Mouse (Mus musculus) forebrain, embryonic 12.5 days (tissue): ENCODE results near the gene Rnf31. TPM values are rescaled to one million over a fixed set of nuclear protein-coding genes. Genes with fewer than 3 reads are reported as not detected.

Experiments used
- ATAC-seq: fragments of 200-750 bp; cut with Nextera tagmentation; 2 replicates; pipeline ENCODE4 v1.8.0; 2017; ENCODE audit warnings: moderate TSS enrichment; ENCODE audit not compliant: low FRiP score
- H3K27ac ChIP-seq: fragments of 300-500 bp; sonication (generic); 2 replicates; pipeline ENCODE4 v1.5.1; 2016; ENCODE audit warnings: mild to moderate bottlenecking
- H3K27me3 ChIP-seq: fragments of 300-500 bp; sonication (generic); 2 replicates; pipeline ENCODE4 v1.6.1; 2016; ENCODE audit warnings: mild to moderate bottlenecking
- H3K36me3 ChIP-seq: fragments of 300-500 bp; sonication (generic); replicated peaks from 2 replicates; pipeline ENCODE4 v1.6.1; 2016; ENCODE audit warnings: mild to moderate bottlenecking
- H3K4me1 ChIP-seq: fragments of 300-500 bp; sonication (generic); 2 replicates; pipeline ENCODE4 v1.6.1; 2016
- H3K4me2 ChIP-seq: fragments of 300-500 bp; sonication (generic); 2 replicates; pipeline ENCODE4 v1.6.1; 2016; ENCODE audit warnings: mild to moderate bottlenecking, moderate library complexity
- H3K4me3 ChIP-seq: fragments of 300-500 bp; sonication (generic); replicated peaks from 2 replicates; pipeline ENCODE4 v1.5.1; 2016; ENCODE audit warnings: mild to moderate bottlenecking
- H3K9ac ChIP-seq: fragments of 300-500 bp; sonication (generic); 2 replicates; pipeline ENCODE4 v1.6.1; 2016; ENCODE audit warnings: mild to moderate bottlenecking
- H3K9me3 ChIP-seq: fragments of 300-500 bp; sonication (generic); 2 replicates; pipeline ENCODE4 v1.6.1; 2016
- WGBS: fragments of 180-500 bp; shearing (Covaris S2); methylation state at CpG from one replicate; pipeline ENCODE4 v1.1.7; 2016; 5-methylcytosine and 5-hydroxymethylcytosine counted together
- polyA plus RNA-seq: library from polyadenylated mRNA; unstranded; fragments of >200 nt; fragmentation: Nextera tagmentation; extraction: Ambion mirVana; gene quantifications from 2 replicates; pipeline ENCODE4 v1.2.1, GENCODE M21; 2016

The Rnf31 gene
- polyA plus RNA-seq, 1 experiment from 2014 or later, result 18.2 TPM

- Histone ChIP-seq H3K27me3 (no peaks in the 10 kb centered on the region), H3K27ac (no peak overlapping the region), H3K36me3 (peaks cover 60% of the 10 kb centered on the region), H3K9me3 (no peaks in the 10 kb centered on the region), H3K4me3 (no peak overlapping the region), H3K4me2 (no peak overlapping the region), H3K4me1 (peaks cover 20% of the 10 kb centered on the region), H3K9ac (no peak overlapping the region)
- 81% methylated on average over 13 of the region's 13 CpGs for WGBS
- no peak for ATAC-seq
These were observed 4.7 kb downstream of the Rnf31 start for GRCm38 (mm10) chr14:55596036-55596690.

DNA sequence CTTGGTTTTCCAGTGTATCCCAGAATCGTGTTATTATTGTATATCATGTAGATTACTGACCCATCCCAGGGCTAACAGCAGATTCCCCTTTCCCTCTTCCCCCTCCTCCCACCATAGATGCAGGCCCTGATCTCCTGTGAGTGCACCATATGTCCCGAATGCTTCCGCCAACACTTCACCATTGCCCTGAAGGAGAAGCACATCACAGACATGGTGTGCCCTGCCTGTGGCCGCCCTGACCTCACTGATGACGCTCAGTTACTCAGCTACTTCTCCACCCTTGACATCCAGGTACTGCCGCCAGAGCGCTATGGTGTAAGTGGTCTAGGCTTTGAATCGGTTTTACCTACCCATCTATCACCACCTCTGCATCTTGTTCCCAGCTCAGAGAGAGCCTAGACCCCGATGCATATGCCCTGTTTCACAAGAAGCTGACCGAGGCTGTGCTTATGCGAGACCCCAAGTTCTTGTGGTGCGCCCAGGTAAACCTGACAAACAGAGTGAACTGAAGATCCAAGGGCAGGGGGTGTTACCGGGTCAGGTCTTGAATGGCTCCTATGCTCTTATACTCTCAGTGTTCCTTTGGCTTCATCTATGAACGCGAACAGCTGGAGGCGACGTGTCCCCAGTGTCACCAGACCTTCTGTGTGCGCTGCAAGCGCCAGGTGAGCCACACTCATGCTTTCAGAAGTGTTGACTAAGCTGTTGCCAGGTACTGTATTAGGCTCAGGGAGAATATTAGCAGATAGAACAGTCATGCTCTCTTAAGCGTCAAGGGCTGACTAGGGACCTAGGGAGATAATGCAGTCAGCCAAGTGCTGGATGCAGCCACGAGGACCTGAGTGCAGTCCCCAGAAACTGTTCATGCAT lies 7.2 kb downstream of the Rnf31 start:
- Histone ChIP-seq H3K27me3 (no peaks in the 10 kb centered on the region), H3K9me3 (no peaks in the 10 kb centered on the region), H3K27ac (no peak overlapping the region), H3K4me2 (no peak overlapping the region), H3K9ac (no peak overlapping the region), H3K4me1 (peaks cover 6% of the 10 kb centered on the region), H3K4me3 (no peak overlapping the region), H3K36me3 (peaks cover 86% of the 10 kb centered on the region)
- ATAC-seq, result no peak
- 94% methylated on average over 21 of the region's 21 CpGs for WGBS

DNA sequence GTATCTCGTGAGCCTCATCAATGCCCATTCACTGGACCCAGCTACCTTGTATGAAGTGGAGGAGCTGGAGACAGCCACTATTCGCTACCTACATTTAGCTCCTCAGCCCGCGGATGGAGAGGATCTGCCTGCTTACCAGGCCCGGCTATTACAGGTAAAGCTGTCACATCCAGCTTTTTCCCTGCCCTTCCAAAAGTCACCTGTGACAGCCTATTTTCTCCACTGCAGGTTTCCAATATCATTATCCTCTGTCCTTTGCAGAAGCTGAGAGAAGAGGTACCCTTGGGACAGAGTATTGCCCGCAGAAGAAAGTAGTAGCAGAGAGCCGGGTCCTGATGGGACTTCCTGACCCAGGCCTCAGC lies 11.7 kb downstream of the Rnf31 start, which contains the start of gene Irf9:
Gene Irf9 (plus strand): TSS at position 301 of the 362 bp plus-strand sequence.
- no peaks in the 10 kb centered on the region for H3K9me3 ChIP-seq
- peak within 1 kb of the TSS; percentile 45 for H3K4me2 ChIP-seq
- no peak for ATAC-seq
- peak within 1 kb of the TSS; percentile 13; the same call in 1 of the 2 replicates for H3K27ac ChIP-seq
- no peaks in the 10 kb centered on the region for H3K27me3 ChIP-seq
- peak within 1 kb of the TSS; percentile 26 for H3K4me3 ChIP-seq
- H3K4me1 ChIP-seq, result peaks cover 12% of the 10 kb centered on the region
- WGBS, result 88% methylated on average over 7 of the region's 7 CpGs
- peak within 1 kb of the TSS; percentile 33; the same call in 1 of the 2 replicates for H3K9ac ChIP-seq
- peaks cover 84% of the 10 kb centered on the region for H3K36me3 ChIP-seq

- Histone ChIP-seq H3K9me3 (no peaks in the 10 kb centered on the region), H3K4me2 (peak overlapping the region; percentile 45), H3K9ac (peak overlapping the region; percentile 33; the same call in 1 of the 2 replicates), H3K4me3 (peak overlapping the region; percentile 26), H3K4me1 (peaks cover 12% of the 10 kb centered on the region), H3K27me3 (no peaks in the 10 kb centered on the region), H3K36me3 (peaks cover 84% of the 10 kb centered on the region), H3K27ac (peak overlapping the region; percentile 13; the same call in 1 of the 2 replicates)
- 20% methylated on average over 19 of the region's 19 CpGs for WGBS
- ATAC-seq, result peak; percentile 84
These were observed 12.4 kb downstream of the Rnf31 start for GRCm38 (mm10) chr14:55603633-55604576.

- Histone ChIP-seq H3K4me1 (peaks cover 12% of the 10 kb centered on the region), H3K9ac (no peak overlapping the region), H3K4me2 (no peak overlapping the region), H3K9me3 (no peaks in the 10 kb centered on the region), H3K4me3 (no peak overlapping the region), H3K27me3 (no peaks in the 10 kb centered on the region), H3K36me3 (peaks cover 84% of the 10 kb centered on the region), H3K27ac (no peak overlapping the region)
- WGBS, result 95% methylated on average over 11 of the region's 11 CpGs
- no peak for ATAC-seq
These were observed 13.3 kb downstream of the Rnf31 start for GRCm38 (mm10) chr14:55604823-55605222.

DNA sequence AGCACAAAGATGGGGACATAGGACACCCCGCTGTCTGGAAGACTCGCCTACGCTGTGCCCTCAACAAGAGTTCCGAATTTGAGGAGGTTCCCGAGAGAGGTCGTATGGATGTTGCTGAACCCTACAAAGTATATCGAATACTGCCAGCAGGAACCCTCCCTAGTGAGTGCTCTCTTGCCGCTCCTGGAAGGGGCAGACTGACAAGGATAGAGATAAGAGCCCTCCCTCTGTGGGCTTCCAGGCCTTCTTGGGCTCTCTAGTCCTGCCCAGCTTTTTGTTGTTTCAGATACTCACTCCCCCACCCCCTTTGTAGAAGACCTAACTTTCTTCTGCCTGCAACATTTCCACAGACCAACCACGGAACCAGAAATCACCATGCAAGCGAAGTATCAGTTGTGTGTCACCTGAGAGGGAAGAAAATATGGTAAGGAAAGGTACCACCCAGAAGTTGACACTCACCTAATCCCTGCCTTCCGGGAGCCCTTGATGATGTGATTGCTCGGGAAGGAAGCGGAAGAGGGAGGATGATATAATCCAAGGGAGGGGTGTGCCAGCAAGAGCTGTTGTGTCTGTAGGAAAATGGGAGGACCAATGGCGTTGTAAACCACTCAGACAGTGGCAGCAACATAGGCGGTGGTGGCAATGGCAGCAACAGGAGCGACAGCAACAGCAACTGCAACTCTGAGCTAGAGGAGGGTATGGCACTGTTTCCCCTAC lies 14.4 kb downstream of the Rnf31 start:
- Histone ChIP-seq H3K9me3 (no peaks in the 10 kb centered on the region), H3K9ac (no peak overlapping the region), H3K27me3 (no peaks in the 10 kb centered on the region), H3K36me3 (peaks cover 74% of the 10 kb centered on the region), H3K4me1 (peaks cover 12% of the 10 kb centered on the region), H3K4me2 (no peak overlapping the region), H3K4me3 (no peak overlapping the region), H3K27ac (no peak overlapping the region)
- 95% methylated on average over 16 of the region's 16 CpGs for WGBS
- ATAC-seq, result no peak

DNA sequence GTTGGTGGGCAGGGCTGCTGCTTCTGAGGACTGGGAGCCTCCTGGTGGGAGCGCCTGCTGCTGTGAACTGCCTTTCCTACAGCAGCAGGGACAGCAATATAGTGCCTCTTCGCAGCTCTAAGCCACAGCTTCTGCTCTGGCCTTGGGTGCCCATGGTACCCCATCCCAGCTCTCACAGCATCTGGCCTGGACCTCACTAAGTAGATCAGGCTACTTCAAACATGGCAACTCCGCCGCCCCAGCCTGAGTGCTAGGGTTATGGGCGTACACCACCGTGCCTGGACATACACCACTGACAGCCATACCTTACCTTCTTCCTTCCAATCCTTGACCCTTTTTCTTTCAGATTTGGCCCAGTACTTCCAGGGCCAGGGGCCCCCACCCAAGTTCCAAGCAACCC lies 16.8 kb downstream of the Rnf31 start:
- no peak overlapping the region for H3K4me3 ChIP-seq
- no peak overlapping the region for H3K27ac ChIP-seq
- no peak overlapping the region for H3K9ac ChIP-seq
- H3K9me3 ChIP-seq, result no peaks in the 10 kb centered on the region
- H3K27me3 ChIP-seq, result no peaks in the 10 kb centered on the region
- H3K36me3 ChIP-seq, result peaks cover 50% of the 10 kb centered on the region
- no peak for ATAC-seq
- WGBS, result 95% methylated on average over 6 of the region's 6 CpGs
- peaks cover 11% of the 10 kb centered on the region for H3K4me1 ChIP-seq
- H3K4me2 ChIP-seq, result no peak overlapping the region

- peaks cover 16% of the 10 kb centered on the region for H3K36me3 ChIP-seq
- 74% methylated on average over 6 of the region's 6 CpGs for WGBS
These were observed 21.8 kb downstream of the Rnf31 start for GRCm38 (mm10) chr14:55613346-55613745.

GRCm38 (mm10) chr14:55614565-55615178 lies 23.2 kb downstream of the Rnf31 start:
- 86% methylated on average over 7 of the region's 7 CpGs for WGBS
- no peak for ATAC-seq
- Histone ChIP-seq H3K4me3 (no peak overlapping the region), H3K27ac (no peak overlapping the region), H3K9me3 (no peaks in the 10 kb centered on the region), H3K4me1 (0 out of 2 replicates have a peak, but pooled peaks cover 2% of the 10 kb centered on the region), H3K36me3 (peaks cover 3% of the 10 kb centered on the region; the same call in 1 of the 2 replicates), H3K27me3 (0 out of 2 replicates have a peak, but pooled peaks cover 2% of the 10 kb centered on the region), H3K4me2 (no peak overlapping the region), H3K9ac (no peak overlapping the region)

More at GRCm38 (mm10) chr14:55613346-55613745, 21.8 kb downstream of the Rnf31 start:
- H3K27me3 ChIP-seq, result 0 out of 2 replicates have a peak, but pooled peaks cover 2% of the 10 kb centered on the region
- no peak for ATAC-seq
- H3K9me3 ChIP-seq, result no peaks in the 10 kb centered on the region
- H3K27ac ChIP-seq, result no peak overlapping the region
- H3K9ac ChIP-seq, result no peak overlapping the region
- H3K4me2 ChIP-seq, result no peak overlapping the region
- no peak overlapping the region for H3K4me3 ChIP-seq
- H3K4me1 ChIP-seq, result no peaks in the 10 kb centered on the region

DNA sequence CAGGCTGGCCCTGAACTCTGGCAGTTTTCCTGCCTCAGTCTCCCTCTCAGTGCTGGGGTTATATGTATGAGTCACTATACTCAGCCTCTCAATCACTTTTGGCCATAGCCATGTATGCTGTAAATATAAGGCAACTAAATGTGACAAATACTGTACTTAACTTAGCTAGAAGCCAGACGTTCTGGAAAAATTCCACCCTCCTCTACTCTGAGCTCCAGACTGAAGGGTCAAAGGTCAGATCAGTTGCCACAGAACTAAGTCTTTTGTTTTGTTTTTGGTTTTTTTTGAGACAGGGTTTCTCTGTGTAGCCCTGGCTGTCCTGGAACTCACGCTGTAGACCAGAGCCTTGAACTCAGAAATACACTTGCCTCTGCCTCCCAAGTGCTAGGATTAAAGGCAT lies 24.4 kb downstream of the Rnf31 start:
- H3K36me3 ChIP-seq, result no peaks in the 10 kb centered on the region
- 0 out of 2 replicates have a peak, but pooled peaks cover 2% of the 10 kb centered on the region for H3K4me1 ChIP-seq
- no peaks in the 10 kb centered on the region for H3K9me3 ChIP-seq
- no peak for ATAC-seq
- H3K4me2 ChIP-seq, result no peak overlapping the region
- H3K27me3 ChIP-seq, result 0 out of 2 replicates have a peak, but pooled peaks cover 2% of the 10 kb centered on the region
- no peak overlapping the region for H3K9ac ChIP-seq
- H3K4me3 ChIP-seq, result no peak overlapping the region
- H3K27ac ChIP-seq, result no peak overlapping the region
- 50% methylated on average over 2 of the region's 2 CpGs for WGBS

DNA sequence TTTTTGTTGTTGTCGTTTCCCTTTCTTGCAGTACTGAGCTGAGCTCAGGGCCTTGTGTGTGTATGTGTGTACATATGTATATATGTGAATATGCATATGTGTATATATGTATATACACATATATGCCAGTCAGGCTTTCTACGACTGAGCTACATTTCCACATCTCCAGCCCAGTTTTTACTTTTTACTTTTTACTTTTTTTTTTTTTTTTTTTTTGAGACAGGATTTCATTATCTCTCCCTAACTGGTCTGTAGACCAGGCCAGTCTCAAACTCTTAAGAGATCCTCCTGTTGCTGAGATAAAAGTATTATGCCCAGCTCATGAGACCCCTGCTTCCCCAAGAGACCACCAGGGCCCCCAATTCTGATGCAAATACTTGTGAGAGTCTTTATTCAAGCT lies 25.3 kb downstream of the Rnf31 start:
- WGBS, result 89% methylated on average over 2 of the region's 2 CpGs
- H3K27ac ChIP-seq, result no peak overlapping the region
- H3K4me2 ChIP-seq, result no peak overlapping the region
- no peak for ATAC-seq
- 0 out of 2 replicates have a peak, but pooled peaks cover 2% of the 10 kb centered on the region for H3K4me1 ChIP-seq
- H3K36me3 ChIP-seq, result no peaks in the 10 kb centered on the region
- H3K27me3 ChIP-seq, result 0 out of 2 replicates have a peak, but pooled peaks cover 2% of the 10 kb centered on the region
- no peaks in the 10 kb centered on the region for H3K9me3 ChIP-seq
- no peak overlapping the region for H3K9ac ChIP-seq
- H3K4me3 ChIP-seq, result no peak overlapping the region
